Mouse (Mus musculus) thymus, postnatal 36 days (tissue): ENCODE data around the gene Gm13083.
"Not testable (repeated sequence)": the region's sequence is repeated elsewhere in the genome, so short reads cannot be mapped to it uniquely, and the experiment has no call there.

Experiments
- DNase-seq, 2 experiments: peaks; one replicate each; pipeline ENCODE4 v3.0.0; 2022; ENCODE audit warnings: mixed read lengths in 2 of 2

Gm13083 gene

DNA sequence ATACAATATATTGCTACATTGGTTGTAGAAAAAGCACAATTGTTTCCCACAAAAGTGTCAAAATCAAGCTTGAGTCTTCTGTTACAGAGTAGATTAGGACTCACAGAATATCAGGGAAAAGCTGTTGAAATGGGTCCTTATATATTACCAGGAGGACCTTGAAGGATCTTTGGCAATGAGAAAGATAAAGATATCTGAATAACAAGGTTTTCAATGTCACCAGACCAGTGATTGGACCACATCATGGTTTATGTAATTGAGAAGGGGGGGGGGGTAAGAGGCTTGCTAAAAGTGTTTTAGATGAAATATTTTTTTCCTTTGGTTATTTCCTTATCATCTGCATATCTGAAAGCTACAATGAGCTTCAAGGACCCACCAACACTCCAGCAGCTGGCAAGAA is at the start of gene Gm13083:
Gm13083 (plus strand) TSS at position 301 of the 400 bp plus-strand sequence.
- not testable (repeated sequence) for DNase-seq

DNA sequence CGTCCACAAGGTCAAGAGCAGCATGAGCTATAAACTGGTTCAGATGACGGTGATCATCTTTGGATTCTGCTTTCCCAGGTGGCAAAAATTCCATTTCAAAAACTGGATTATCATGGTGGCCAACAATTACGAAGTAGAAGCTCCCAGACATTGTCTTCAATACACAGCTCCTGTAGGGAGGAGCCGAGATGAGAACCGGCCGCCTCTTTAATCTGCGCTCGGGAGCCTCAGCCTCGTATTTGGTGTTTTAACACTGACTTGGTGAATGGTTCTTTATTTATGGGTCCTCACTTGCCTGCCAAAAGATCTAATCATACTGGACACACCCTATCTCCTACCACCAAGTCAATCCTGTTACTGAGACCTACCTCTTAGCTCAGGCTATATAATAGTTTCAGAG is 2.9 kb upstream of the Gm13083 start:
- DNase-seq: not testable (repeated sequence)

DNA sequence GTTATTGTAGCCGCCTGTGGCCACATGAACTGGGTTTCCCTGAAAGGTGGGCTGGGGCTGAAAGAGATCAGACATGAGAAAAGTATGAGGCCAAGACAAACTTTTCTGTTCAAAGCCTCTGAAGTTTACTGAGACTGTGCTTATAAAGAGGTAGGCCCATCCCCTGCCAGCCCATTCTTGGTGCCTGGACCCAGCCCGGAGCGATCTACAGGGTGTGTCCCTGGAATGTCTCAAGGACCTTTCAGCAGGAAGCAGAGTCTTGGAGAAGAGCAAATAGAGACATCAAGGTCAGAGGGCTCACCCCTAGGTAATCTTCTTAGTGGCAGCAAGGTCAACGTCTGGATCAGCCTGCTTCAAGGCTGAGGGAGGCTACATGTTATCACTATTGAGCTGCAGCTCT is 3.3 kb downstream of the Gm13083 start:
- DNase-seq: not testable (repeated sequence)

DNA sequence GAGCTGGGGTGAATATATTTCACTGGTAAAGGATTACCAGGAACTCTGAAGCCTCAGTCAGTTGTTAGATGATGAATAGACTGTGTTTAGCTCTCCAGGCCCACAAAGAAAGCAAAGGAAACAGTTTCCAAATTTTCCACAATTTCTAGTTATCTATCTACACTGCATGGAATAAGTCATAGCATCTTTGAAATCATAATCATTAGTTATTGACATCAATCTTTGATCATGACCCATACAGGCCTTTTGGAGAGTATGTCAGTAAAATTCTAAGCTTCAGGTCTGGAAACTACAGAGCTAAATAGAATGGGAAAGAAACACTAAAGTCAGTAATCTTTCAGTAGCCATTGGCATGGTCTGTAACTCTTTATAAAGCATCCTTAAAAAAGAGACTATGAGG is 42.3 kb downstream of the Gm13083 start, which contains the start of gene Gm13088:
Gm13088 (minus strand) TSS at position 101 of the 400 bp plus-strand sequence.
- not testable (repeated sequence) for DNase-seq
